Mouse (Mus musculus) heart, postnatal 0 days (tissue): Measurements from ENCODE around the gene Zfp36l2. TPM values are rescaled to one million over a fixed set of nuclear protein-coding genes. Genes with fewer than 3 reads are reported as not detected.
A peak's percentile ranks its signal among the peaks of the same experiment; 100 is the strongest.
"Not testable (repeated sequence)": the region's sequence is repeated elsewhere in the genome, so short reads cannot be mapped to it uniquely, and the experiment has no call there.

Source experiments
- ATAC-seq: fragments of 200-750 bp; cut with Nextera tagmentation; 2 replicates; pipeline ENCODE4 v1.8.0; 2017; ENCODE audit warnings: low read depth, moderate number of reproducible peaks, moderate library complexity; ENCODE audit not compliant: insufficient read depth
- DNase-seq: peaks from one replicate; pipeline ENCODE4 v3.0.0-alpha.2; 2016; ENCODE audit warnings: low spot score
- H3K27ac ChIP-seq: fragments of 300-500 bp; sonication (generic); 2 replicates; pipeline ENCODE4 v1.5.1; 2014; ENCODE audit warnings: low read depth, mild to moderate bottlenecking
- H3K27me3 ChIP-seq: fragments of 300-500 bp; sonication (generic); 2 replicates; pipeline ENCODE4 v1.6.1; 2014; ENCODE audit warnings: low read length, mixed read lengths; ENCODE audit not compliant: control insufficient read depth, insufficient read depth
- H3K36me3 ChIP-seq: fragments of 300-500 bp; sonication (generic); replicated peaks from 2 replicates; pipeline ENCODE4 v1.6.1; 2014; ENCODE audit warnings: low read length, mixed read lengths; ENCODE audit not compliant: control insufficient read depth, insufficient read depth
- H3K4me1 ChIP-seq: fragments of 300-500 bp; sonication (generic); 2 replicates; pipeline ENCODE4 v1.6.1; 2014; ENCODE audit warnings: antibody characterized with exemption; ENCODE audit not compliant: control insufficient read depth, insufficient read depth
- H3K4me2 ChIP-seq: fragments of 300-500 bp; sonication (generic); 2 replicates; pipeline ENCODE4 v1.6.1; 2014; ENCODE audit warnings: low read depth, mild to moderate bottlenecking, low read length, moderate library complexity
- H3K4me3 ChIP-seq: fragments of 300-500 bp; sonication (generic); 2 replicates; pipeline ENCODE4 v1.5.1; 2014; ENCODE audit warnings: low read depth, low read length
- H3K9ac ChIP-seq: fragments of 300-500 bp; sonication (generic); replicated peaks from 2 replicates; pipeline ENCODE4 v1.6.1; 2014; ENCODE audit warnings: low read depth, low read length, mixed read lengths
- H3K9me3 ChIP-seq: fragments of 300-500 bp; sonication (generic); replicated peaks from 2 replicates; pipeline ENCODE4 v1.6.1; 2016; ENCODE audit warnings: low read length; ENCODE audit not compliant: control insufficient read depth
- CTCF ChIP-seq: IDR thresholded peaks from 2 replicates; pipeline ENCODE4 v1.5.1; 2016; ENCODE audit warnings: antibody characterized with exemption, control low read depth, low read depth
- EP300 ChIP-seq: IDR thresholded peaks from 2 replicates; pipeline ENCODE4 v1.6.1; 2016; ENCODE audit warnings: antibody characterized with exemption, low read depth
- WGBS: fragments of 180-500 bp; shearing (Covaris S2); extraction: QIAGEN DNeasy Blood & Tissue Kit; methylation state at CpG from one replicate; pipeline ENCODE4 v1.1.7; 2014; 5-methylcytosine and 5-hydroxymethylcytosine counted together
- polyA plus RNA-seq: library from polyadenylated mRNA; unstranded; fragments of >200 nt; fragmentation: Nextera tagmentation; extraction: Ambion mirVana; gene quantifications from 2 replicates; pipeline ENCODE4 v1.2.1, GENCODE M21; 2015
- total RNA-seq: library from RNA; depleted of rRNA; stranded (reverse); fragments of >200 nt; gene quantifications from 2 replicates; pipeline ENCODE4 v1.2.3, GENCODE M21; 2014; ENCODE audit warnings: low replicate concordance; rRNA removed

The Zfp36l2 gene
- 14.0 and 15.0 TPM in 2 replicates for total RNA-seq
- 4.5 and 4.7 TPM in 2 replicates for polyA plus RNA-seq

DNA sequence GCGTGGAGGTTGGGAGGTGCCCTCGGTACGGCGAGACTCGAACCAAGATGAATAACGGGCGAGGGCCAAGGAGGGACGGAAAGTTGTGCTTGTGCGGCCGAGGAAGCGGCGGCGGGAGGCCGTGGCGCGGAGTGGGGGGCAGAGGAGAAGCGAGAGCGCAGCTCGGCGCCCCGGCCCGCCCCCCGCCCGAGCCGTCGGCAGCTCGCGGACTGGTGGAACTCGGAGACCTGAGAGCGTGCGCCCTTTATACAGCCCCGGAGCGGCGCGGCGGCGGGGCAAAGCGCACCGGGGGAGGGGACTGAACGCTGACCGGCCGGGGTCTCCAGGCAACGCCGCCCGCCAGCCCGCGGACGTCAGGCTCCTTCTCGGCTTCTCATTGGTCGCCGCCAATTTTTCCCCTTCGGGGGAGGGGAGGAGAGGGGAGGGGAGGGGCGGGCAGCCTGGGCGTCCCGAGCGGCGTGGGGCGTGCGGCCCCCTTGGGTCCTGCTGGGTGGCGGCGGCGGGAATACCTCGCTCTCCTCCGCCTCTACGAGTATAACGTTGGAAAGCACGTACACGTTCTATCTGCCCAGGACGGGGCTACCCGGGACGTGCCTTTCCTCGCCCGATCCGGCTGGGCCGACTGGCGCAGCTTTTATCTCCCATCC, at the start of gene Zfp36l2:
Zfp36l2 (minus strand) TSS at position 221 of the 647 bp plus-strand sequence.
- Histone ChIP-seq H3K4me2 (peak within 1 kb of the TSS; percentile 86), H3K4me3 (peak within 1 kb of the TSS; percentile 79), H3K27me3 (no peaks in the 10 kb centered on the region), H3K9ac (peak within 1 kb of the TSS; percentile 80), H3K9me3 (no peaks in the 10 kb centered on the region), H3K4me1 (peaks cover 20% of the 10 kb centered on the region), H3K36me3 (peaks cover 16% of the 10 kb centered on the region), H3K27ac (peak within 1 kb of the TSS; percentile 92)
- ATAC-seq: peak; percentile 79
- peak; percentile 92 for DNase-seq
- TF ChIP-seq EP300 (no peak; the same call in 1 of the 2 replicates), CTCF (no peak)
- under 1% methylated on average over 69 of the region's 76 CpGs for WGBS

DNA sequence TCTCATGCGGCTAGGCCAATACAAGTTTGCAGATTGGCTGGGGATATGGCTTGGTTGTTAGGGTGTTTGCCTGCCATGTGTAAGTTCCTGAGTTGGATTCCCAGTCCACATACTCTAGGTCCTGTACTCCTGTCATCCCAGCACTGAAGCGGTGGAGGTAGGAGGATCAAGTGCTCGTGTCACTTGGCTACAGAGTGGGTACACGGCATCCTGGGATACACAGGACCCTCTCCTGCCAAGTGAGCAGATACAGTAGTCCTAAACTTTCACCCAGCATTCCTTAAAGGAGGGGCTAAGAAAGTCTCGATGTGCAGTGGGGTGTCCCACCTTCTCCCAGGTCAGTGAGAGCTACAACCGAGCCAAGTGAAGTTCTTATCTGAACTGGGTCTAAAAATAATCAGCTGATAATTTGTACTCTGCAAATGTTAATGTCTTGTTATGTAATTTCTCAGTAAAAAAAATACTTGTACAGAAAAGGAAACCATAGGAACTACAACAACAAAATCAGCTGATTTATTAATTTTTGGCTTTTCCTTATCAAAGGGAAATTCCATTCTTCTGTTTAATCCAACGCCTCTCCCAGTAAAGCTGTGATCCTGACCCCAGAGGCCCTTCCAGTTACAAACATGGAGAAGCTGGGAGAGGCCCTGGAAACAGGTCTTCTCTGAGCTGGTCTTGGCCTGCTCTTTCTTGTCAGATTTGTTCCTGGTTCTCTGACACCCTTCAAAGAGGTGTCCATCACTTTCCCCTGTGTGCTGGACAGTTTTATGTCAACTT, 49.2 kb upstream of the Zfp36l2 start:
- H3K4me2 ChIP-seq: no peak overlapping the region
- TF ChIP-seq CTCF (no peak), EP300 (no peak)
- H3K27me3 ChIP-seq: no peaks in the 10 kb centered on the region
- H3K27ac ChIP-seq: peak overlapping the region; percentile 62
- H3K4me1 ChIP-seq: peaks cover 14% of the 10 kb centered on the region
- H3K9me3 ChIP-seq: no peaks in the 10 kb centered on the region
- 0 out of 2 replicates have a peak, but pooled peaks have one; percentile 30 for ATAC-seq
- 31% methylated on average over 7 of the region's 7 CpGs for WGBS
- no peaks in the 10 kb centered on the region for H3K36me3 ChIP-seq
- H3K9ac ChIP-seq: no peak overlapping the region
- H3K4me3 ChIP-seq: no peak overlapping the region
- DNase-seq: peak; percentile 62

DNA sequence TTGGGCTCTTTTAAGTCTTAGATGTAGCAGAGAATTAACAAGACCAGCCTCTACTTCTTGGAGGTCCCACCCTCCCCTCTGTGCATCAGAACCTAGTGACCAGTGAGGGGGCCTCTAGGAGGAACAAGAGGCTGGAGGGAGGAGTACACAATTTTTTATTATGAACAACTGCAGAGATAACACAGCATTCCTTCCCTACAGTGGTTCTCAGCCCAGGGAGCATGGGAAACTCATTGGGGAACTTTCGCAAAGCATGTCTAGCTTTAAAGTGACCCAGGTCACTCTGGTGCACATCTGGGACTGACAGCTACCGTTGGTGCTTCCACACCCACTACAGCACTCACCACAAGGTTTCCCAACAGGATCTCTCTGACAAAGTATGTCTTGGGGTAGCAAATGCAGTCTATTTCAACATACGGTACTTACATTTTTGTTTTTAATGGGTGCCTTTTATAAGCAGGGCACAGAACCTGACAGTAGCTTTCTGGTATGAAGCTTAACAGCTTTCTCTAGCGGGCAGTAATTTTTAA, 47.7 kb upstream of the Zfp36l2 start:
- no peaks in the 10 kb centered on the region for H3K36me3 ChIP-seq
- TF ChIP-seq CTCF (no peak), EP300 (no peak)
- WGBS: 87% methylated on average over 4 of the region's 4 CpGs
- no peak overlapping the region for H3K9ac ChIP-seq
- H3K27ac ChIP-seq: no peak overlapping the region
- H3K27me3 ChIP-seq: no peaks in the 10 kb centered on the region
- no peak overlapping the region for H3K4me2 ChIP-seq
- DNase-seq (no peak), ATAC-seq (no peak; the same call in 1 of the 2 replicates)
- H3K4me3 ChIP-seq: no peak overlapping the region
- no peaks in the 10 kb centered on the region for H3K9me3 ChIP-seq
- H3K4me1 ChIP-seq: peaks cover 14% of the 10 kb centered on the region

DNA sequence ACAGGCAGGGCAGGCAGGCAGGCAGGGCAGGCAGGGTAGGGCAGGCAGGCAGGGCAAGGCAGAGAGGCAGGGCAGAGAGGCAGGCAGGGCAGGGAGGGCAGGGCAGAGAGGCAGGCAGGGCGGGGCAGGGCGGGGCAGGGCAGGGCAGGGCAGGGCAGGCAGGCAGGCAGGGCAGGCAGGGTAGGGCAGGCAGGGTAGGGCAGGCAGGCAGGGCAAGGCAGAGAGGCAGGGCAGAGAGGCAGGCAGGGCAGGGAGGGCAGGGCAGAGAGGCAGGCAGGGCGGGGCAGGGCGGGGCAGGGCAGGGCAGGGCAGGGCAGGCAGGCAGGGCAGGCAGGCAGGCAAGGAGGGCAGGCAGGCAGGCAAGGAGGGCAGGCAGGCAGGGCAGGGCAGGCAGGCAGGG, 47.0 kb upstream of the Zfp36l2 start:
- not testable (repeated sequence) for H3K4me3 ChIP-seq, H3K27me3 ChIP-seq, ATAC-seq, H3K27ac ChIP-seq, H3K4me2 ChIP-seq, H3K9me3 ChIP-seq, H3K36me3 ChIP-seq, DNase-seq, H3K9ac ChIP-seq
- no CpG with 5 or more reads among the region's 4 CpGs for WGBS
- peaks cover 14% of the 10 kb centered on the region for H3K4me1 ChIP-seq

DNA sequence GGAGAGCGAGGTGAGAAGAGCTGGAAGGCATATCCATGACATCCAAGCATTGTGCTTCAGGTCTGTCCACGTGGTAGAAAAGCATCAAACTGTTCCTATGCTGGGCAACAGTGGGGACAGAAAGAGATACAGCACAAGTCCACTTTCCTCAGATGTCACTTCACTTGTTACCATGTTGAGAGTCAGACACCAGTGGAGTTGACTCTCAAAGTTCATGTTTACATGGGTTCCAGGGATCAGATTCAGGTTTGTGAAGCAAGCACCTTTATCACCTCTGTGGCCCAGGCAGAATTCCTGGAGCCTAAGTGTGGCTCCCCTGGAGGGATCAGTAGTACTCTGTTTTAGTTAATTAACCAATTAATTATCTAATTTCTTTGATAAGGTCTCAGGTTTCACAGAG, 46.0 kb upstream of the Zfp36l2 start:
- TF ChIP-seq CTCF (no peak), EP300 (no peak)
- Histone ChIP-seq H3K4me1 (peaks cover 14% of the 10 kb centered on the region), H3K27me3 (no peaks in the 10 kb centered on the region), H3K4me3 (no peak overlapping the region), H3K36me3 (peaks cover 9% of the 10 kb centered on the region; the same call in 1 of the 2 replicates), H3K4me2 (no peak overlapping the region), H3K9ac (no peak overlapping the region), H3K27ac (no peak overlapping the region), H3K9me3 (no peaks in the 10 kb centered on the region)
- 93% methylated on average over 2 of the region's 2 CpGs for WGBS
- DNase-seq (no peak), ATAC-seq (no peak)
